Mouse (Mus musculus): ENCODE measurements at regions not wholly inside any gene's neighbourhood (a gene's known extent, or its start where the extent isn't known, plus 50 kb on each side); places are given as distances from the start of the nearest gene placed in this dataset.
"Not testable (repeated sequence)": the region's sequence is repeated elsewhere in the genome, so short reads cannot be mapped to it uniquely, and the experiment has no call there.

- Histone ChIP-seq H3K36me3 (ENCODE audit: control insufficient read depth, insufficient read depth, low read length) (no peaks in the 10 kb centered on the region), H3K27me3 (ENCODE audit: control insufficient read depth, insufficient read depth, low read length) (no peaks in the 10 kb centered on the region), H3K4me2 (no peak overlapping the region), H3K4me3 (ENCODE audit: low read depth, low read length) (no peak overlapping the region), H3K27ac (ENCODE audit: low read depth, low read length) (no peak overlapping the region), H3K4me1 (ENCODE audit: control insufficient read depth, insufficient read depth, low read length) (no peaks in the 10 kb centered on the region), H3K9me3 (ENCODE audit: control insufficient read depth, low read length) (no peaks in the 10 kb centered on the region), H3K9ac (ENCODE audit: low read length) (no peak overlapping the region)
- ATAC-seq (ENCODE audit: low FRiP score) = no peak
- WGBS = 79% methylated on average over 4 of the region's 4 CpGs
- no peak for DNase-seq (ENCODE audit: low spot score, missing footprints)
These were observed 881.8 kb downstream of the Gm9195 start for GRCm38 (mm10) chr14:71609698-71610301.

- 31% methylated on average over 2 of the region's 2 CpGs for WGBS
- no peak overlapping the region for H3K9ac ChIP-seq (ENCODE audit: low read length)
- ATAC-seq (ENCODE audit: low FRiP score) (0 out of 2 replicates have a peak, but pooled peaks have one; percentile 58), DNase-seq (ENCODE audit: low spot score, missing footprints) (no peak)
- no peaks in the 10 kb centered on the region for H3K36me3 ChIP-seq (ENCODE audit: control insufficient read depth, insufficient read depth, low read length)
- no peak overlapping the region for H3K4me2 ChIP-seq
- no peaks in the 10 kb centered on the region for H3K27me3 ChIP-seq (ENCODE audit: control insufficient read depth, insufficient read depth, low read length)
- peaks cover 3% of the 10 kb centered on the region; the same call in 1 of the 2 replicates for H3K4me1 ChIP-seq (ENCODE audit: control insufficient read depth, insufficient read depth, low read length)
- H3K27ac ChIP-seq (ENCODE audit: low read depth, low read length) = no peak overlapping the region
- no peaks in the 10 kb centered on the region for H3K9me3 ChIP-seq (ENCODE audit: control insufficient read depth, low read length)
- no peak overlapping the region for H3K4me3 ChIP-seq (ENCODE audit: low read depth, low read length)
These were observed 887.9 kb downstream of the Gm9195 start for GRCm38 (mm10) chr14:71603710-71604109.

GRCm38 (mm10) chr14:71597859-71598258, 893.8 kb downstream of the Gm9195 start:
- DNase-seq (ENCODE audit: low spot score, missing footprints) (no peak), ATAC-seq (ENCODE audit: low FRiP score) (no peak)
- Histone ChIP-seq H3K4me1 (ENCODE audit: control insufficient read depth, insufficient read depth, low read length) (no peaks in the 10 kb centered on the region), H3K9me3 (ENCODE audit: control insufficient read depth, low read length) (no peaks in the 10 kb centered on the region), H3K27me3 (ENCODE audit: control insufficient read depth, insufficient read depth, low read length) (no peaks in the 10 kb centered on the region), H3K36me3 (ENCODE audit: control insufficient read depth, insufficient read depth, low read length) (no peaks in the 10 kb centered on the region), H3K9ac (ENCODE audit: low read length) (no peak overlapping the region), H3K4me2 (no peak overlapping the region), H3K4me3 (ENCODE audit: low read depth, low read length) (no peak overlapping the region), H3K27ac (ENCODE audit: low read depth, low read length) (no peak overlapping the region)
- WGBS = 80% methylated on average over 3 of the region's 3 CpGs

GRCm38 (mm10) chr14:71588694-71589240, 902.9 kb downstream of the Gm9195 start:
- Histone ChIP-seq H3K9me3 (ENCODE audit: control insufficient read depth, low read length) (no peaks in the 10 kb centered on the region), H3K27me3 (ENCODE audit: control insufficient read depth, insufficient read depth, low read length) (no peaks in the 10 kb centered on the region), H3K4me3 (ENCODE audit: low read depth, low read length) (no peak overlapping the region), H3K4me1 (ENCODE audit: control insufficient read depth, insufficient read depth, low read length) (no peaks in the 10 kb centered on the region), H3K9ac (ENCODE audit: low read length) (no peak overlapping the region), H3K36me3 (ENCODE audit: control insufficient read depth, insufficient read depth, low read length) (no peaks in the 10 kb centered on the region), H3K4me2 (no peak overlapping the region), H3K27ac (ENCODE audit: low read depth, low read length) (no peak overlapping the region)
- ATAC-seq (ENCODE audit: low FRiP score) (no peak), DNase-seq (ENCODE audit: low spot score, missing footprints) (no peak)
- 48% methylated on average over 1 of the region's 1 CpGs for WGBS

DNA sequence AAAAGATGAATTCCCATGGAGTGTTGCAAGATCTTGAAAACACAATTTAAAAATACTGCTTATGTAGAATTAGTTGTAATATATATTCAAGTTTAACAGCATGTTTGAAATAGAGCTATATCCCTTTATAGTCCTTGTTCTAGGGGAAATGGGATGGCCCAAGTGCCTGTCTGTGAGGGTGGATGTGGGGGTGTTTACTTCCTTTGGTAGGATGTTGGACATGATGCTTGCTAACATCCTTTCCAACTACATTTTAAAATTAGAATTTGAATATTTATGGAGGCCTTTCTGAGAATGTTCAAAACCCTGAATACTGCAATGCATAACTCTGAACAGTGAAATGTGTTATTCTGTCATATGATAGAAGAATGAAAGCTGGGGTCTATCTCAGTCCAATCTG, 903.6 kb downstream of the Gm9195 start:
- Histone ChIP-seq H3K27me3 (ENCODE audit: control insufficient read depth, insufficient read depth, low read length) (no peaks in the 10 kb centered on the region), H3K36me3 (ENCODE audit: control insufficient read depth, insufficient read depth, low read length) (no peaks in the 10 kb centered on the region), H3K27ac (ENCODE audit: low read depth, low read length) (no peak overlapping the region), H3K9me3 (ENCODE audit: control insufficient read depth, low read length) (no peaks in the 10 kb centered on the region), H3K4me2 (no peak overlapping the region), H3K9ac (ENCODE audit: low read length) (no peak overlapping the region), H3K4me1 (ENCODE audit: control insufficient read depth, insufficient read depth, low read length) (no peaks in the 10 kb centered on the region), H3K4me3 (ENCODE audit: low read depth, low read length) (no peak overlapping the region)
- DNase-seq (ENCODE audit: low spot score, missing footprints) (no peak), ATAC-seq (ENCODE audit: low FRiP score) (no peak)

DNA sequence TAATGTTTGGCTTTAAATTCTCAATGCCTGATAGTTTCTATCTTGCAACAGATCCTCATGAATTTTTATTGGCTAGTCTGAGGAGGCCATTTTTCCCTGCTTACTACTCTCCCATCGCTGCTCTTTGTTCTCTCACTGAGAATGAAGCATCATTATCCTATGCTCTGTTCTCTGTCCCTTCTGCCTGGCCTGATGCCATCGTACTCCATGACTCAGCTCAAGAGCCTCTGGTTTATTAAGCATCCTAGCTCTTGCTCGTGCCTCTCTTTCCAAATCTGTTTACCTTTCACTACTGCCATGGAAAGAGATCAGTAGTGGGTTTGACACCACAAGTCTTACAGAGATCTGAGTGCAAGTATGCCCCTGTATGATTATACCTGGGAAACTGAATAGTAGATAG, 926.8 kb downstream of the Gm9195 start:
- no peak for DNase-seq (ENCODE audit: low spot score, missing footprints)
- H3K4me3 ChIP-seq (ENCODE audit: low read depth, low read length) = no peak overlapping the region
- H3K9me3 ChIP-seq (ENCODE audit: control insufficient read depth, low read length) = no peaks in the 10 kb centered on the region
- H3K4me2 ChIP-seq = no peak overlapping the region
- no peak overlapping the region for H3K9ac ChIP-seq (ENCODE audit: low read length)
- H3K27ac ChIP-seq (ENCODE audit: low read depth, low read length) = no peak overlapping the region
- no peaks in the 10 kb centered on the region for H3K36me3 ChIP-seq (ENCODE audit: control insufficient read depth, insufficient read depth, low read length)
- no peaks in the 10 kb centered on the region for H3K4me1 ChIP-seq (ENCODE audit: control insufficient read depth, insufficient read depth, low read length)
- ATAC-seq (ENCODE audit: low FRiP score) = no peak
- H3K27me3 ChIP-seq (ENCODE audit: control insufficient read depth, insufficient read depth, low read length) = no peaks in the 10 kb centered on the region
- 78% methylated on average over 3 of the region's 3 CpGs for WGBS

DNA sequence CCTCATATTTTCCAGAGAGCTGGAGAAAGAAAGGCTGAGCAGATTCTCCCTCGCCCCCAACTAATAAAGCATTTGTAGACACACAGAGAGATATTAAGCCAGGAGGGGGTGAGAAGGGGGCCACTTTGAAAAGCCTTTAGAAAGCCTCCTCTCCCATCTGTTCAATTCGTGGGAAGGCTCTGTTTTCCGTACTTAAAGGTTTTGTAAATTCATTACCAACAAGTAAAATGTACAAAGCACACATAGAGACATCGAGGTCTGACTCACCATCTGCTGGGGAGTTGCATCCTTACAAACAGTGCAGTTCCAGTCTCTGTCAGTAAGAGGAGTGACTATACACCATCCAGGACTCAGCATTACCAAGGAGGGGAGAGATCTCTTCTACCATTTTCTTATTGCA, 929.7 kb downstream of the Gm9195 start:
- Histone ChIP-seq H3K27me3 (ENCODE audit: control insufficient read depth, insufficient read depth, low read length) (no peaks in the 10 kb centered on the region), H3K4me1 (ENCODE audit: control insufficient read depth, insufficient read depth, low read length) (no peaks in the 10 kb centered on the region), H3K9me3 (ENCODE audit: control insufficient read depth, low read length) (no peaks in the 10 kb centered on the region), H3K27ac (ENCODE audit: low read depth, low read length) (no peak overlapping the region), H3K4me3 (ENCODE audit: low read depth, low read length) (no peak overlapping the region), H3K4me2 (no peak overlapping the region), H3K9ac (ENCODE audit: low read length) (no peak overlapping the region), H3K36me3 (ENCODE audit: control insufficient read depth, insufficient read depth, low read length) (no peaks in the 10 kb centered on the region)
- no peak for DNase-seq (ENCODE audit: low spot score, missing footprints)
- WGBS = 81% methylated on average over 4 of the region's 4 CpGs
- ATAC-seq (ENCODE audit: low FRiP score) = no peak

DNA sequence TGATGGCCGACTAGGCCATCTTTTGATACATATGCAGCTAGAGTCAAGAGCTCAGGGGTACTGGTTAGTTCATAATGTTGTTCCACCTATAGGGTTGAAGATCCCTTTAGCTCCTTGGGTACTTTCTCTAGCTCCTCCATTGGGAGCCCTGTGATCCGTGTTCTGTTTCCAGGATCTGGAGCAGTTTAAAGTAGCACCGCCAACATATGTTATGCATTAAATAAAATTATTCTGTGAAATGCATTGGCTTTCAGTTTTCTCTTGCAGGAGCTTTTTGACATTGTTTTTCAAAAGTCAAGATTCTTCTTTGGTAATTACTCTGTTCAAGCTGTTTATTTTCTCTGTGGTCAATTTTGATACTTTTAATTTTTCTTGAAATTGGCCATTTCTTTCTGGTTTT, 937.3 kb downstream of the Gm9195 start:
- not testable (repeated sequence) for H3K4me3 ChIP-seq (ENCODE audit: low read depth, low read length); ATAC-seq (ENCODE audit: low FRiP score); H3K36me3 ChIP-seq (ENCODE audit: control insufficient read depth, insufficient read depth, low read length); H3K4me2 ChIP-seq; H3K27ac ChIP-seq (ENCODE audit: low read depth, low read length); H3K9ac ChIP-seq (ENCODE audit: low read length); DNase-seq (ENCODE audit: low spot score, missing footprints); H3K9me3 ChIP-seq (ENCODE audit: control insufficient read depth, low read length); H3K4me1 ChIP-seq (ENCODE audit: control insufficient read depth, insufficient read depth, low read length); H3K27me3 ChIP-seq (ENCODE audit: control insufficient read depth, insufficient read depth, low read length)
- WGBS = 87% methylated on average over 2 of the region's 3 CpGs

- 82% methylated on average over 3 of the region's 3 CpGs for WGBS
- H3K36me3 ChIP-seq (ENCODE audit: control insufficient read depth, insufficient read depth, low read length) = no peaks in the 10 kb centered on the region
- no peak for DNase-seq (ENCODE audit: low spot score, missing footprints)
- H3K4me2 ChIP-seq = no peak overlapping the region
- no peaks in the 10 kb centered on the region for H3K27me3 ChIP-seq (ENCODE audit: control insufficient read depth, insufficient read depth, low read length)
- H3K9ac ChIP-seq (ENCODE audit: low read length) = no peak overlapping the region
- no peak for ATAC-seq (ENCODE audit: low FRiP score)
- H3K4me1 ChIP-seq (ENCODE audit: control insufficient read depth, insufficient read depth, low read length) = no peaks in the 10 kb centered on the region
- no peak overlapping the region for H3K27ac ChIP-seq (ENCODE audit: low read depth, low read length)
- no peak overlapping the region for H3K4me3 ChIP-seq (ENCODE audit: low read depth, low read length)
- no peaks in the 10 kb centered on the region for H3K9me3 ChIP-seq (ENCODE audit: control insufficient read depth, low read length)
These were observed 943.9 kb upstream of the Fam160b2 start for GRCm38 (mm10) chr14:71543580-71543979.
